Mouse (Mus musculus) telencephalon, adult 2 months (tissue): ENCODE measurements at regions not wholly inside any gene's neighbourhood (a gene's known extent, or its start where the extent isn't known, plus 50 kb on each side); places are given as distances from the start of the nearest gene placed in this dataset.
A peak's percentile ranks its signal among the peaks of the same experiment; 100 is the strongest.

Experiments
- DNase-seq: peaks from one replicate; pipeline ENCODE4 v3.0.0-alpha.2; 2011; ENCODE audit warnings: low read depth, low spot score

DNA sequence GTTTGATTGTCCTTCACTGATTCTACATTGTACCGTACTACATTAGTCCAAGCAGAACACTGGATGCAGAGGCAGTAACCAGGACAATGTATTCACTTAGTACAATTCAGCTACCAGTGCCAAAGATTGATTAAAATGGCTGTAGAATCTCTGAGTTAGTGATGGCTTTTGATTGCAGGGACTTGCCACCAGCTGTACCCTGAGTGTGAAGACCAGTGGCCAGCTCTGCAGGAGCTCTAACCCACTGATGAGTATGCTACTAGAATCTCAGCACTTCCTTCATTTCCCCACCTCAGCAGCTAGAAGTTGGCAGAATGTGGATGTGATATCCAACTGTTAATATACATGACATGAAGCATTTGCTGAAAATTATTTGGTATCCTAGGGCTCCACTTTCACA is 956.8 kb downstream of the Hace1 start:
- no peak for DNase-seq

DNA sequence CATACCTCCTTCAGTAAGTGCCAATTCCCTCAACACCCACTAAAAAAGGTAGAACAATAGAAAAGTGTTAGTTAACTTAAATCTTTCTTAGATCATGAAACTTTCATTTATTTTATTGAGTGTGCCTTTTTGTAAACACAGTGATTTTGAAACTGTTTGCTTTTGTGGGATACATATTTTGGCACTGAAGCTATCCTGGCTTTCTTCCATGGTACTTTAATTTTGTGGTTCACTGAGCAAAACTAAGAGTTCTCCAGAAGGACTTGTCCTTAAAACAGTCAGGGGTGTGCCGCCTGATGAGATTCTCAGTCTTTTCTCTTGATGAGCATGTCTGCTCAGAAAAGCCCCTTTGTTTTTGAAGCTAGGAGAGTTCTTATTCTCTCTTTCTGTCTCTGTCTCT is 982.9 kb downstream of the Hace1 start:
- DNase-seq = no peak

DNA sequence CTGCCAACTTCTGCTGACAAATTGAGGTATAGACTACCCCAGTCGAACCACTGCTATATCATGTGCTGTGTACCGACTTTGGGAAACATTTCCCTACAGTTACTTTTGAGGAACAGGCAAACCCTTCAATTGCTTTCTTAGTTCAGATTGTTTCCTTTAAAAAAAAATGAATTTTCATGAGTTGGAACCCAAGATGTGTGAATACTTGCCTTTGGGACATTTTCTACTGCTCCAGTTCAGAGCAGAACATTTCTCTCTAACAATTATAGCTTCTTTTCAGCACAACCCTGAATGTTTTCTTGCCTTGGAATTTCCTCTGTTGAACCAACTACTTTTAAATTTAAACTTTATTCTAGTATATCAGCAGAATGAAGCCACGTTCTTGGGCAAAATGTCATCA is 998.5 kb downstream of the Hace1 start:
- DNase-seq = peak; percentile 13
